Mouse (Mus musculus): ENCODE results near the gene Pink1.

The Pink1 gene

DNA sequence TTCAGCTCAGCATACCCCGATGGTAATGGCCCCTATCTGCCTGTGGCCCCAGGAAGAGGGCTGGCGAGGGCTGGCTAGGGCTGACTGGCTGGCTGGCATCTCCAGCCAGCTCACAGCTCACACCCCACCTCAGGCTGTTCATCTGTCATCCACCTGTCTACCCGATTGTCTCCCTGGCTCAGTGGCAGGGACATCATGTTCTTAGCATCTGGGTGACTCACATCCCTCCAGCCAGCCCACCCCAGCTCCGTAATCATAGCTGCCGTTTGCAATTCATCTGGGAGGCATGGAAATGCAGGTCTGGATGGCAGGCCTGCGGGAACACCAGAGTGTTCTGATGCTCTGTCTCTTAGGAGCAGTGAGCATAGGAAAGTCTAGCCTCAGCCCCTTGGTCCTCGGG lies 47.8 kb downstream of the Pink1 start:
- ATAC-seq (ENCODE audit: insufficient number of reproducible peaks, low FRiP score, low TSS enrichment): no peak

DNA sequence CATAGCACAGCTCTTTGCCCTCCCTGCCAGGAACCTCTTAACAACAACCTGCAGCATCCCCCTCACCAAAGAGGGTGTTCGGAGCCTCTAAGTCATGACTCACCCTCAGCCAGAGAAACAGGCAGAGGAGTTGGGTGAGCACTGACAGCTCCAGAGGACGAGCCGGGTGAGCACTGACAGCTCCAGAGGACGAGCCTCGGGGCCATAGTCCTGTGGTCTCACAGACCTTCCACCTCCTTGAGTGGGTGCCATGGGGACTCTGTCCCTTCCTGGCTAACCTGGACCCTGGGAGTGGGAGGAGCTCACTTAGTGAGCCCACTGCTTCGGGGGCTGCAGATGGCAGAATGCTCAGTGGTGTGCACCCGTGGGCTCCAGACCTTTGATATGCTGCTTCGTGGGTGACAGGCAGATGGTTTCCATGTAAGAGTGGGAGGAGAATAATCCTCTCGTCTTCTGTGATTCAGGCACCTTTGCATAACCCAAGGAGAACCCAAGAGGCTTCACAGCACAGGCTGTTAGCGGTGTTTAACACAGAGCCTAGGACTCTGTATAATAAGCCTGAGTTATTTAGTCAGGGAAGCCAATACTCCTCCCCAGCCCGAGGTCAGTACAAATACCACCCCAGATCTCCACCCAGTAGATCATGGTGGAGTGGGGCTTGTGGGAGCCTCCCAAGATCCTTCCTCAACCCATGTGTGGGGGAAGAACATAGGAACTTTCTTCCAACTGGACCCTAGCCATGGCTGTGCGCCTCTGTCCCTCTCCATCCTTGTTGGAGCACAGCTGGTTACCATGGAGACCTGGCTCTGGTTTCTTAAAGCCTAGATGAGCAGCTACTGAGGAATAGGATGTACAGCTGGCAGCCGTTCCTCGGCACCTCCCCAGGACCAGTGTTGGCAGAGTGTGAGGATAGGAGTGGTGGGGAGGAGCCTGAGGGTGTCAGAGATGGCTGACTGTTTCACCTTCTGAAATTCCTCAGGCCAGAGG lies 53.8 kb downstream of the Pink1 start:
- ATAC-seq (ENCODE audit: insufficient number of reproducible peaks, low FRiP score, low TSS enrichment): no peak

DNA sequence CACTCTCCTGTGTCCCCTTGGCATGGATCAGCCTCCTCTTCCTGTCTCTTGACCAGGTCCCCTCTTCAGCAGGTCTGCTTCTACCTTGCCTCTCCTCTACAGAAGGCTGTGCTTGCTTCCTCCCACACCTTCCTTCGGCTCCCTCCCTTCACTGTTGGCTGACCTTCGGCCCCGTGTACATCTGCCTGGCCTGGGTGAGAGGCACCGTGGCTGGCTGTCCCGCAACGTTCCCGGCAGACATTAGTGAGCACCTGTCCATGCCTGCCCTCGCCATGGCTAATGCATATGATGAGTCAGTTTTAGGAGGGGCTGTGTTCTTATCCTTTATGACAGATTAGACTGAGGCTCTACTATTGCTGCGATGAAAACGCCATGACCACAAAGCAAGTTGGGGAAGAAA lies 58.2 kb downstream of the Pink1 start:
- ATAC-seq (ENCODE audit: insufficient number of reproducible peaks, low FRiP score, low TSS enrichment): no peak

Measured in cerebellum, adult (tissue).